Mouse (Mus musculus): ENCODE data around the gene Stk32b.

DNA sequence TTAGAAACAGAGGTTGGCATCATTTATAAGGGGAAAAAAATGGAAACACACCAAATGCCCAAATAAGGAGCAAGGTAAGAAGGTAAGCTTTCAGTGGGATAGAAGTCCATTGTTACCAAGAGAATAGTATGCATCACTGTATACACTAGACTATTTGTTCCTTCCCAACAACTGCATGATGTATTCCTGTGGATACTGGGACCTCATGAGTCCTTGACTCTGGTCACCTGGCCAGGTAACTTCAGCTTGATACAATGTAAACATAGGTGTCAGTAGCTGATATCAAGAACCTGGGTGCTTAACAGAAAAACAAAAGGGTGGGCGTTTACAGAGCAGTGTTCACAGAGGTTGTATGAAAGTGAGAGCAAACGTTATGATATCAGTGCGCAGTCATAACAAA, 24.2 kb downstream of the Stk32b start:
- TF ChIP-seq CTCF (IDR thresholded peaks at IDR 0.05; ENCODE audit: low read depth) (no peak), EP300 (optimal IDR thresholded peaks at IDR 0.05) (no peak)
